Mouse (Mus musculus) central nervous system, embryonic 14 days (tissue): ENCODE data around the gene Rab31. TPM values are rescaled to one million over a fixed set of nuclear protein-coding genes. Genes with fewer than 3 reads are reported as not detected.

Source experiments
- polyA plus RNA-seq: library from polyadenylated mRNA; depleted of rRNA; stranded (reverse); fragments of >200 nt; gene quantifications from 2 replicates; pipeline ENCODE4 v1.2.3, GENCODE M21; 2012; rRNA removed

Rab31 gene
- polyA plus RNA-seq = 44.1 and 45.6 TPM in 2 replicates

DNA sequence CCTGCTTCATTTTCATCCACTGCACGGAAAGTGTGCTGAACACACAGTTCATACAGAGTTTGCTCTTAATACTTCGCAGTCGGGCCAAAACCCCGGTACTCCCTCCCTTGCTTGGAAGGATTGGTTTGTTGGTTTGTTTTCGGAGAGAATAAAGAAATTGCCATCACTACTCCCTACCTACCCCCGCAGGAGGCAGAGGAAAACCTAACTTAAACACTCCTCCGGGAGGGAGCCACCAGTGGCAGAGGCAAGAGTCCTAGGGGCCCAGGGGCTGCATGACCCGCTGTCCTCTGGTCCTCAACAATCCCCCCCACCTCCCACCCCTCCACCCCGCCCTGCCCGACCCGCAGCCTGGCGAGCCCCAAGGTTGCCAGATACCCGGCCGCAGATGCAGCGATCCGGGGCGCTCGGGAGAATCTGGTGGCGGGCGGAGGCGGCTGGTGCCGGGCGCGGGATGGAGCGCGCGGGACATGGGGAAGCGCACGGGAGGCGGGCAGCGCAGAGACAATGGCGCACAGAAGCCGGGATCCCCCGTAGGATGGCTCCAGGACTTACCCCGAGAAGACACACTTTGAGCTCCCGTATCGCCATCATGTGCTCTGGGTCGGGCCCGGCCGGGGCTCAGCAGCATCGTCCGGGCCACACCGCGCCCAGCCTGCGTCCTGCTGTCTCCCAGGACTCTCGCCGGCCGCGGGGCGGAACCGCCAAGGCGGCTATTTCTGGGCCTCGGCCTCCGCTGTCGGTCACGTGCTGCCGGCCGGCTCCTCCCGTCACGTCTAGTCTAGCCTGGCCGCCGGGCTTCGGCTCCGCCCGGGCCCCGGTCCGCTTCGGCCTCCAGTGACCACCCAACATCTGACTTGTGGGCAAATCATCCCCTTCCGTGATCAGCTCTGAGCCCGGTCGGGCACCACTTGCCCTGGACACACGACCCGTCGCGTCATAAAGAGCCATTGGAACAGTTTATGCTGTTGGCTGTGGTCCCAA, at the start of gene Rab31:
TSS of gene Rab31 (minus strand) at position 802 of the 984 bp plus-strand sequence.

GRCm38 (mm10) chr17:65782551-65783141, 10.1 kb upstream of the Rab31 start, which contains the start of gene Ppp4r1:
Gene Ppp4r1, plus strand, starts transcription at chr17:65782573.

GRCm38 (mm10) chr17:65641734-65642218, 130.8 kb downstream of the Rab31 start, which contains the start of gene Txndc2:
Gene Txndc2, minus strand, starts transcription at chr17:65642168.

GRCm38 (mm10) chr17:65613463-65614412, 158.8 kb downstream of the Rab31 start, which contains the start of gene Vapa:
Gene Vapa, minus strand, starts transcription at chr17:65613555.

Other genes with a start within 250 kb of the Rab31 start
- 0.20 and 0.23 TPM in 2 replicates for gene Tmem232, start 232.0 kb downstream of the Rab31 start, polyA plus RNA-seq
- gene Vapa, start 159.2 kb downstream of the Rab31 start, polyA plus RNA-seq = 67.2 and 76.5 TPM in 2 replicates
- gene Txndc2, start 130.6 kb downstream of the Rab31 start, polyA plus RNA-seq = 0.04 and 0.18 TPM in 2 replicates
- 92.1 and 97.4 TPM in 2 replicates for gene Ppp4r1, start 9.8 kb upstream of the Rab31 start, polyA plus RNA-seq
- gene Ralbp1, start 113.0 kb upstream of the Rab31 start, polyA plus RNA-seq = 34.6 and 35.9 TPM in 2 replicates
- gene Twsg1, start 178.5 kb upstream of the Rab31 start, polyA plus RNA-seq = 53.0 and 56.2 TPM in 2 replicates